Mouse (Mus musculus): ENCODE results near the gene Sec24a.
A peak's percentile ranks its signal among the peaks of the same experiment; 100 is the strongest.

DNA sequence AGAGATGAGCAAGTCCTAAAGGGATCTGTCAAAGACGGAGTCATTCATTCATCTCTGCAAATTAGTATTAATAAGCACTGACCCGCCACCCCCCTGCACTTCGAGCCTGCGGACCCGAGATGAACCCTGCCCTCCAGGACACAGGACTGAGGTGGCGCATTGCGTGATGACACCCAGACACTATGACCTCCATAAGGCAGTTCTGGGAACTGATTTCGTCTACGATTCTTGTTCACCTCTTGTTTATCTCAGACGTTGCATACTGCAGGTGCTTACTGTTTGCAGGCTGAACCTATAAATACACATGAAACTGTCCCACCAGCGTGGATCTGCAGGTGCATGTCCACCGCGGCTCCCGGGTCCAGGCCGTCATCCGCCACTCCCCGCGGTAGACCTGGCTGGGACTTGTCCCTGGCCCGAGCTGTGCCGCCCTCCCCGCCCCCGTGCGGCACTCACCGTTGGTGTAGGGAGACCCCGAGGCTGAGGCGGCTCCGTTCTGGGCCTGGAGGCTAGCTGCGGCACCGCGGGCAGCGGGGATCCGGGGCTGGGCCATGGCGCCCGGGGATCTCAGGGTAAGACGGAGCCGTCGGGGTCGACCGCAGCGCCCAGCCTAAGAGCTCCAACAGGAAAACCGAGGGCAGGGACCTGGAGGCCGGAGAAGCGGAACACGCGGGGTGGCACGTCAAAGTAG, 7.7 kb downstream of the Sec24a start:
- no peak for TF ChIP-seq POLR2A (IDR thresholded peaks at IDR 0.05; ENCODE audit: insufficient read length, low read depth)
- no peak for TF ChIP-seq MAX (IDR thresholded peaks at IDR 0.05; ENCODE audit: low read depth)
- peak in 2 of 3 experiments; percentile 1 to 9 for TF ChIP-seq MYOG (IDR thresholded peaks at IDR 0.05; ENCODE audit: control insufficient read depth in 1 of 3, insufficient read depth in 1 of 3, insufficient read length in 2 of 3, low read depth in 2 of 3)
